Mouse (Mus musculus) lung, embryonic 14.5 days (tissue): Measurements from ENCODE around the gene Bst2. TPM values are rescaled to one million over a fixed set of nuclear protein-coding genes. Genes with fewer than 3 reads are reported as not detected.

ENCODE experiments used
- ATAC-seq: fragments of 200-750 bp; cut with Nextera tagmentation; 2 replicates; pipeline ENCODE4 v1.8.0; 2017; ENCODE audit warnings: mild to moderate bottlenecking, moderate TSS enrichment, moderate library complexity; ENCODE audit not compliant: insufficient read depth
- DNase-seq: peaks from one replicate; pipeline ENCODE4 v3.0.0-alpha.2; 2015
- H3K27ac ChIP-seq: fragments of 300-500 bp; sonication (generic); 2 replicates; pipeline ENCODE4 v1.5.1; 2014; ENCODE audit warnings: low read depth, mild to moderate bottlenecking, moderate library complexity
- H3K27me3 ChIP-seq: fragments of 300-500 bp; sonication (generic); 2 replicates; pipeline ENCODE4 v1.6.1; 2014; ENCODE audit warnings: low read length, control low read depth; ENCODE audit not compliant: insufficient read depth
- H3K36me3 ChIP-seq: fragments of 300-500 bp; sonication (generic); 2 replicates; pipeline ENCODE4 v1.6.1; 2014; ENCODE audit warnings: control low read depth; ENCODE audit not compliant: insufficient read depth
- H3K4me1 ChIP-seq: fragments of 300-500 bp; sonication (generic); 2 replicates; pipeline ENCODE4 v1.6.1; 2014; ENCODE audit warnings: antibody characterized with exemption, control low read depth; ENCODE audit not compliant: insufficient read depth
- H3K4me2 ChIP-seq: fragments of 300-500 bp; sonication (generic); 2 replicates; pipeline ENCODE4 v1.6.1; 2014; ENCODE audit warnings: mild to moderate bottlenecking
- H3K4me3 ChIP-seq: fragments of 300-500 bp; sonication (generic); 2 replicates; pipeline ENCODE4 v1.5.1; 2014; ENCODE audit warnings: low read depth, low read length
- H3K9ac ChIP-seq: fragments of 300-500 bp; sonication (generic); 2 replicates; pipeline ENCODE4 v1.6.1; 2014
- H3K9me3 ChIP-seq: fragments of 300-500 bp; sonication (generic); 2 replicates; pipeline ENCODE4 v1.6.1; 2016; ENCODE audit warnings: low read depth, low read length, control low read depth
- CTCF ChIP-seq: IDR thresholded peaks from 2 replicates; pipeline ENCODE4 v1.5.1; 2016; ENCODE audit warnings: antibody characterized with exemption, low read depth
- WGBS: fragments of 180-500 bp; shearing (Covaris S2); extraction: QIAGEN DNeasy Blood & Tissue Kit; methylation state at CpG from one replicate; pipeline ENCODE4 v1.1.7; 2014; 5-methylcytosine and 5-hydroxymethylcytosine counted together
- polyA plus RNA-seq: library from polyadenylated mRNA; unstranded; fragments of >200 nt; fragmentation: Nextera tagmentation; extraction: Ambion mirVana; gene quantifications from 2 replicates; pipeline ENCODE4 v1.2.1, GENCODE M21; 2014

The Bst2 gene
- polyA plus RNA-seq, 1 experiment from 2014 or later, result 15.0 TPM

- no peak for TF ChIP-seq CTCF
- Histone ChIP-seq H3K27ac (no peak overlapping the region), H3K9ac (no peak overlapping the region), H3K9me3 (no peaks in the 10 kb centered on the region), H3K4me3 (no peak overlapping the region), H3K4me2 (no peak overlapping the region), H3K4me1 (no peaks in the 10 kb centered on the region), H3K27me3 (peaks cover 33% of the 10 kb centered on the region), H3K36me3 (0 out of 2 replicates have a peak, but pooled peaks cover 4% of the 10 kb centered on the region)
- no peak for ATAC-seq
- WGBS, result 91% methylated on average over 4 of the region's 4 CpGs
- no peak for DNase-seq
Observed at GRCm38 (mm10) chr8:71505326-71505725, 31.9 kb downstream of the Bst2 start.

- Histone ChIP-seq H3K27ac (no peak overlapping the region), H3K4me3 (no peak overlapping the region), H3K4me1 (peaks cover under 1% of the 10 kb centered on the region; the same call in 1 of the 2 replicates), H3K36me3 (0 out of 2 replicates have a peak, but pooled peaks cover 4% of the 10 kb centered on the region), H3K9me3 (no peaks in the 10 kb centered on the region), H3K4me2 (no peak overlapping the region), H3K9ac (no peak overlapping the region), H3K27me3 (peaks cover 33% of the 10 kb centered on the region)
- DNase-seq, result no peak
- no peak for TF ChIP-seq CTCF
- 86% methylated on average over 4 of the region's 4 CpGs for WGBS
- ATAC-seq, result no peak
Observed at GRCm38 (mm10) chr8:71504349-71504748, 32.9 kb downstream of the Bst2 start.

GRCm38 (mm10) chr8:71498816-71499690 lies 38.2 kb downstream of the Bst2 start:
- peak overlapping the region; percentile 37 for H3K4me2 ChIP-seq
- 16% methylated on average over 16 of the region's 16 CpGs for WGBS
- ATAC-seq, result peak; percentile 28; the same call in 1 of the 2 replicates
- TF ChIP-seq CTCF, result no peak
- peak; percentile 65 for DNase-seq
- no peaks in the 10 kb centered on the region for H3K9me3 ChIP-seq
- H3K27me3 ChIP-seq, result no peaks in the 10 kb centered on the region
- peaks cover 12% of the 10 kb centered on the region; the same call in 1 of the 2 replicates for H3K36me3 ChIP-seq
- peak overlapping the region; percentile 81 for H3K27ac ChIP-seq
- H3K4me1 ChIP-seq, result peaks cover 27% of the 10 kb centered on the region
- no peak overlapping the region for H3K9ac ChIP-seq
- no peak overlapping the region for H3K4me3 ChIP-seq

- TF ChIP-seq CTCF, result no peak
- H3K9ac ChIP-seq, result peak overlapping the region; percentile 23; the same call in 1 of the 2 replicates
- no peaks in the 10 kb centered on the region for H3K9me3 ChIP-seq
- ATAC-seq (no peak), DNase-seq (peak; percentile 54)
- 15% methylated on average over 15 of the region's 15 CpGs for WGBS
- H3K27ac ChIP-seq, result peak overlapping the region; percentile 81
- peaks cover 22% of the 10 kb centered on the region for H3K36me3 ChIP-seq
- H3K4me1 ChIP-seq, result peaks cover 27% of the 10 kb centered on the region
- H3K4me2 ChIP-seq, result peak overlapping the region; percentile 37
- H3K4me3 ChIP-seq, result no peak overlapping the region
- H3K27me3 ChIP-seq, result no peaks in the 10 kb centered on the region
Observed at GRCm38 (mm10) chr8:71497881-71498501, 39.3 kb downstream of the Bst2 start.

- no peak for DNase-seq
- no peak for TF ChIP-seq CTCF
- 93% methylated on average over 1 of the region's 1 CpGs for WGBS
Observed at GRCm38 (mm10) chr8:71497077-71497645, 40.1 kb downstream of the Bst2 start.

GRCm38 (mm10) chr8:71496481-71496880 lies 40.8 kb downstream of the Bst2 start:
- H3K36me3 ChIP-seq, result peaks cover 37% of the 10 kb centered on the region
- WGBS, result 23% methylated on average over 11 of the region's 11 CpGs
- H3K4me1 ChIP-seq, result peaks cover 27% of the 10 kb centered on the region
- DNase-seq (peak; percentile 92), ATAC-seq (peak; percentile 53; the same call in 1 of the 2 replicates)
- H3K9me3 ChIP-seq, result no peaks in the 10 kb centered on the region
- peak; percentile 62 for TF ChIP-seq CTCF
- no peak overlapping the region for H3K4me3 ChIP-seq
- no peaks in the 10 kb centered on the region for H3K27me3 ChIP-seq
- peak overlapping the region; percentile 75 for H3K27ac ChIP-seq
- no peak overlapping the region for H3K9ac ChIP-seq
- H3K4me2 ChIP-seq, result no peak overlapping the region

More at GRCm38 (mm10) chr8:71497077-71497645, 40.1 kb downstream of the Bst2 start:
- H3K36me3 ChIP-seq, result peaks cover 30% of the 10 kb centered on the region
- H3K9ac ChIP-seq, result no peak overlapping the region
- ATAC-seq, result no peak
- H3K27ac ChIP-seq, result peak overlapping the region; percentile 75; the same call in 1 of the 2 replicates
- peaks cover 27% of the 10 kb centered on the region for H3K4me1 ChIP-seq
- H3K4me2 ChIP-seq, result no peak overlapping the region
- no peaks in the 10 kb centered on the region for H3K9me3 ChIP-seq
- H3K27me3 ChIP-seq, result no peaks in the 10 kb centered on the region
- no peak overlapping the region for H3K4me3 ChIP-seq
